Mouse (Mus musculus) kidney, postnatal 0 days (tissue): ENCODE results near the gene Rhot2. TPM values are rescaled to one million over a fixed set of nuclear protein-coding genes. Genes with fewer than 3 reads are reported as not detected.
A peak's percentile ranks its signal among the peaks of the same experiment; 100 is the strongest.
"Not testable (repeated sequence)": the region's sequence is repeated elsewhere in the genome, so short reads cannot be mapped to it uniquely, and the experiment has no call there.

ENCODE experiments used
- ATAC-seq: fragments of 200-750 bp; cut with Nextera tagmentation; replicated peaks from 2 replicates; pipeline ENCODE4 v1.8.0; 2017; ENCODE audit warnings: low read depth, moderate number of reproducible peaks, moderate TSS enrichment, moderate library complexity; ENCODE audit not compliant: low FRiP score
- DNase-seq: peaks from one replicate; pipeline ENCODE4 v3.0.0-alpha.2; 2016; ENCODE audit warnings: low spot score
- H3K27ac ChIP-seq: fragments of 300-500 bp; sonication (generic); 2 replicates; pipeline ENCODE4 v1.5.1; 2014; ENCODE audit warnings: mild to moderate bottlenecking
- H3K27me3 ChIP-seq: fragments of 300-500 bp; sonication (generic); 2 replicates; pipeline ENCODE4 v1.6.1; 2014; ENCODE audit warnings: low read length, mixed read lengths; ENCODE audit not compliant: insufficient read depth
- H3K36me3 ChIP-seq: fragments of 300-500 bp; sonication (generic); 2 replicates; pipeline ENCODE4 v1.6.1; 2014; ENCODE audit warnings: low read length, mixed read lengths; ENCODE audit not compliant: insufficient read depth
- H3K4me1 ChIP-seq: fragments of 300-500 bp; sonication (generic); replicated peaks from 2 replicates; pipeline ENCODE4 v1.6.1; 2014; ENCODE audit warnings: antibody characterized with exemption, low read length, mixed read lengths; ENCODE audit not compliant: insufficient read depth
- H3K4me2 ChIP-seq: fragments of 300-500 bp; sonication (generic); 2 replicates; pipeline ENCODE4 v1.6.1; 2014; ENCODE audit warnings: mild to moderate bottlenecking, low read length, moderate library complexity, mixed read lengths
- H3K4me3 ChIP-seq: fragments of 300-500 bp; sonication (generic); replicated peaks from 2 replicates; pipeline ENCODE4 v1.5.1; 2014; ENCODE audit warnings: low read depth, low read length
- H3K9ac ChIP-seq: fragments of 300-500 bp; sonication (generic); 2 replicates; pipeline ENCODE4 v1.6.1; 2014; ENCODE audit warnings: low read depth, low read length
- H3K9me3 ChIP-seq: fragments of 300-500 bp; sonication (generic); replicated peaks from 2 replicates; pipeline ENCODE4 v1.6.1; 2016; ENCODE audit warnings: low read length, inconsistent platforms, mixed read lengths
- CTCF ChIP-seq: IDR thresholded peaks from 2 replicates; pipeline ENCODE4 v1.5.1; 2016; ENCODE audit warnings: antibody characterized with exemption, low read depth, mild to moderate bottlenecking, moderate library complexity
- WGBS: fragments of 180-500 bp; shearing (Covaris S2); extraction: QIAGEN DNeasy Blood & Tissue Kit; methylation state at CpG from one replicate; pipeline ENCODE4 v1.1.7; 2014; 5-methylcytosine and 5-hydroxymethylcytosine counted together
- polyA plus RNA-seq: library from polyadenylated mRNA; unstranded; fragments of >200 nt; fragmentation: Nextera tagmentation; extraction: Ambion mirVana; gene quantifications from 2 replicates; pipeline ENCODE4 v1.2.1, GENCODE M21; 2015

The Rhot2 gene
- polyA plus RNA-seq, 1 experiment from 2014 or later, result 21.1 TPM

DNA sequence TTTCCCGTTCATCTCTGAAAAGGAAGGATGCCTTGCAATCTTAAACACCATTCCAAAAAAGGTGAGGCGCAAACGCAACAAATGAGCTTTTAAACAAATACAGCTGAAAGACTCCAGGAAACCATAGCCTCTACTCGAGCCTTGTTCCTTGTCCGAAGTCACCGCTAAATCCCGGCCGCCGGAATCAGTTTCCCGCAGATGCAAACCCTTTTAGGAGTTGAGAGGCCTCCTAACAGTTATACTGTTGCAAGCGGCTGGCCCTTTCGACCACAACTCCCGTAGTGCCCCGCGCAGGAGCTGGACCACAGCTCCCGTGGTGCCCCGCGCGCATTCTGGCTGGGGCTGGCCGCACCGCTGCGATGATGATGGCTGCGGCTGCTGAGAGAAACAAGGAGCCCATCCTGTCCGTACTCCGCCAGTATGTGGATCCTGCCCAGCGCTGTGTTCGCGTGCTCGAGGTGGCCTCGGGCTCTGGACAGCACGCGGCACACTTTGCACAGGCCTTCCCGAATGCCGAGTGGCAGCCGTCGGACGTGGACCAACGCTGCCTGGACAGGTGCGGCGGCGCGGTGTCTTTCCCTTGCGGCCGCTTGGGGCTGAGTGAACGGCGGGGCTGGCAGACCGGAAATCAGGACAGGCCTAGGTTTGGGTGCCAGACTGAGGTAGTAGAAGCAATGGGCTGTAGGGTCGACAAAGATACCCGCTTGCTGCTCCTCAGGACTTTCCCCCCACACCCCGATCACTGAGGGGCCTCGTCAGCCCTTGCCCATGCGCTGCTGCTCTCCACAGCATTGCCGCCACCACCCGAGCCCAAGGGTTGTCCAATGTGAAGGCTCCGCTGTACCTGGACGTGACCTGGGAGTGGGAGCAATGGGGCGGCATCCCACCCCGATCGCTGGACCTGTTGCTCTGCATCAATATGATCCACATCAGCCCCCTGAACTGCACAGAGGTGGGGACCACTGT is 30.8 kb upstream of the Rhot2 start:
- peak; percentile 93 for DNase-seq
- Histone ChIP-seq H3K4me3 (peak overlapping the region; percentile 54), H3K9me3 (no peaks in the 10 kb centered on the region), H3K4me1 (peaks cover 17% of the 10 kb centered on the region), H3K27ac (peak overlapping the region; percentile 84), H3K4me2 (peak overlapping the region; percentile 73), H3K27me3 (no peaks in the 10 kb centered on the region), H3K9ac (peak overlapping the region; percentile 57), H3K36me3 (0 out of 2 replicates have a peak, but pooled peaks cover 11% of the 10 kb centered on the region)
- ATAC-seq, result peak; percentile 84
- under 1% methylated on average over 59 of the region's 59 CpGs for WGBS
- no peak for TF ChIP-seq CTCF

GRCm38 (mm10) chr17:25874721-25875170 is 30.1 kb upstream of the Rhot2 start, which contains the start of gene Mettl26:
Gene Mettl26, plus strand, starts transcription at chr17:25875074.
- no peaks in the 10 kb centered on the region for H3K27me3 ChIP-seq
- H3K4me3 ChIP-seq, result peak within 1 kb of the TSS; percentile 54
- H3K27ac ChIP-seq, result peak within 1 kb of the TSS; percentile 84
- peak; percentile 18; the same call in 1 of the 2 replicates for TF ChIP-seq CTCF
- H3K4me1 ChIP-seq, result peaks cover 10% of the 10 kb centered on the region
- no peaks in the 10 kb centered on the region for H3K9me3 ChIP-seq
- H3K9ac ChIP-seq, result peak within 1 kb of the TSS; percentile 57
- DNase-seq (peak; percentile 86), ATAC-seq (peak; percentile 40; the same call in 1 of the 2 replicates)
- peak within 1 kb of the TSS; percentile 73 for H3K4me2 ChIP-seq
- under 1% methylated on average over 25 of the region's 25 CpGs for WGBS
- H3K36me3 ChIP-seq, result 0 out of 2 replicates have a peak, but pooled peaks cover 11% of the 10 kb centered on the region

- WGBS, result 7% methylated on average over 14 of the region's 14 CpGs
- ATAC-seq (peak; percentile 9; the same call in 1 of the 2 replicates), DNase-seq (no peak)
Observed at GRCm38 (mm10) chr17:25874148-25874720, 29.6 kb upstream of the Rhot2 start.

DNA sequence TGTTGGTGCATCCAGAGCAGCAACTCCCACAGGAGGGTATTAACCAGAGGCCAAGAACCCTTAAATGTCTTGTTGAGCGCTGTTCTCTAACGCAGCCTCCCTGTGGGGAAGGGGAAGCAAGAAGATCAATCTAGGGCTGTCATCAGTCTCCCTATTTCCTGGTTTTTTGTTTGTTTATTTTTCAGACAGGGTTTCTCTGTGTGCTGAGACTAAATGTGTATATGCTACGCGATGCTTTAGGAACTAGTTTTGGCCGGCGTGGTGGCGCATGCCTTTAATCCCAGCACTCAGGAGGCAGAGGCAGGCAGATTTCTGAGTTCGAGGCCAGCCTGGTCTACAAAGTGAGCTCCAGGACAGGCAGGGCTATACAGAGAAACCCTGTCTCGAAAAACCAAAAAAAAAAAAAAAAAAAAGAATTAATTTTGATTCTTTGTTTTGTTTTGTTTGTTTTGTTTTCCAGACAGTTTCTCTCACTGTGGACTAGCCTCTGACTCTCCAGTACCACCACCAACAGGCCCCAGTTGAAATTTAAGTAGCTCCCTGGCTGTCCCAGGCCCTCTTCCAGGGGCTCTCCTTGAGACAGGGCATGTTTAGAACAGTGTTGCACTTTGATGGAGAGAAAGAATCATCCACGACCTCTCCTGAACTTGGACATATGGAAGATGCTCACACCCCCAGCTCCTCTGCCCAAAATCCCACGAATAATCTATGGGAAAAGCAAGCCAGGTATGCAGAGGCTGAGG is 28.9 kb upstream of the Rhot2 start:
- Histone ChIP-seq H3K9ac (no peak overlapping the region), H3K27ac (peak overlapping the region; percentile 84)
- 74% methylated on average over 11 of the region's 11 CpGs for WGBS

More at GRCm38 (mm10) chr17:25874148-25874720, 29.6 kb upstream of the Rhot2 start:
- peaks cover 9% of the 10 kb centered on the region for H3K4me1 ChIP-seq
- H3K36me3 ChIP-seq, result 0 out of 2 replicates have a peak, but pooled peaks cover 8% of the 10 kb centered on the region
- peak overlapping the region; percentile 54 for H3K4me3 ChIP-seq
- no peaks in the 10 kb centered on the region for H3K9me3 ChIP-seq
- H3K4me2 ChIP-seq, result peak overlapping the region; percentile 73
- H3K9ac ChIP-seq, result peak overlapping the region; percentile 46; the same call in 1 of the 2 replicates
- H3K27ac ChIP-seq, result peak overlapping the region; percentile 84
- no peak for TF ChIP-seq CTCF
- H3K27me3 ChIP-seq, result no peaks in the 10 kb centered on the region

DNA sequence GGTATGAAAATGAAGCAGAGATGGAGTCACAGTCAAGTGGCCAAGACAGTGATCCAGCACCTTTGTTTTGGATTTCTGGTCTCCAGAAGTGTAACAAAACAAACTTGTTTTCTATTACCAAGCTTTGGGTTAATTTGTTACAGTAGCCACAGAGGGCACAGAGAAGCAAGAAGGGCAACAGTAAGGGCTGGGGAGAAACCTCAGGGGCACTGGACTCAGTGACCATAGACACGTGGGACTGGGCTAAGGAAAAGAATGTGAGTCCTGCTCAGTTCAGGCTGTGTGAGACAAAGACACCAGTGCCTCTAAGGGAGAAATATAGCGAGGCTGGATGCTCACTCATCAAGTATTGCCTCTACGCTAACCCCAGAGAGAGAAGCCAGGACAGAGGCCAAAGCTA is 28.0 kb upstream of the Rhot2 start:
- no peak overlapping the region for H3K4me2 ChIP-seq
- no peak for ATAC-seq
- H3K36me3 ChIP-seq, result no peaks in the 10 kb centered on the region
- H3K9ac ChIP-seq, result no peak overlapping the region
- H3K27me3 ChIP-seq, result no peaks in the 10 kb centered on the region
- H3K27ac ChIP-seq, result peak overlapping the region; percentile 47; the same call in 1 of the 2 replicates
- H3K9me3 ChIP-seq, result no peaks in the 10 kb centered on the region
- 79% methylated on average over 3 of the region's 3 CpGs for WGBS
- no peak for TF ChIP-seq CTCF
- peaks cover 17% of the 10 kb centered on the region for H3K4me1 ChIP-seq
- H3K4me3 ChIP-seq, result no peak overlapping the region
- no peak for DNase-seq

More for the DNA sequence above, 28.9 kb upstream of the Rhot2 start:
- peaks cover 13% of the 10 kb centered on the region for H3K4me1 ChIP-seq
- no peaks in the 10 kb centered on the region for H3K27me3 ChIP-seq
- peak overlapping the region; percentile 73 for H3K4me2 ChIP-seq
- 0 out of 2 replicates have a peak, but pooled peaks cover 4% of the 10 kb centered on the region for H3K36me3 ChIP-seq
- H3K9me3 ChIP-seq, result no peaks in the 10 kb centered on the region
- TF ChIP-seq CTCF, result no peak
- no peak for DNase-seq
- no peak for ATAC-seq
- no peak overlapping the region for H3K4me3 ChIP-seq

GRCm38 (mm10) chr17:25871566-25871965 is 26.9 kb upstream of the Rhot2 start:
- not testable (repeated sequence) for H3K9ac ChIP-seq, H3K27me3 ChIP-seq, H3K9me3 ChIP-seq, H3K4me3 ChIP-seq, H3K4me2 ChIP-seq, H3K27ac ChIP-seq, DNase-seq, H3K36me3 ChIP-seq, ATAC-seq
- peaks cover 20% of the 10 kb centered on the region for H3K4me1 ChIP-seq
